Mouse (Mus musculus) liver, embryonic 12.5 days (tissue): ENCODE results near the gene Zfp981. TPM values are rescaled to one million over a fixed set of nuclear protein-coding genes. Genes with fewer than 3 reads are reported as not detected.
A peak's percentile ranks its signal among the peaks of the same experiment; 100 is the strongest.
"Not testable (repeated sequence)": the region's sequence is repeated elsewhere in the genome, so short reads cannot be mapped to it uniquely, and the experiment has no call there.

Source experiments
- ATAC-seq: fragments of 200-750 bp; cut with Nextera tagmentation; 2 replicates; pipeline ENCODE4 v1.8.0; 2017; ENCODE audit warnings: moderate number of reproducible peaks, mild to moderate bottlenecking, moderate library complexity
- H3K27ac ChIP-seq: fragments of 300-500 bp; sonication (generic); 2 replicates; pipeline ENCODE4 v1.5.1; 2016; ENCODE audit warnings: mild to moderate bottlenecking
- H3K27me3 ChIP-seq: fragments of 300-500 bp; sonication (generic); replicated peaks from 2 replicates; pipeline ENCODE4 v1.6.1; 2016; ENCODE audit warnings: mild to moderate bottlenecking, moderate library complexity
- H3K36me3 ChIP-seq: fragments of 300-500 bp; sonication (generic); 2 replicates; pipeline ENCODE4 v1.6.1; 2016; ENCODE audit warnings: mild to moderate bottlenecking, moderate library complexity
- H3K4me1 ChIP-seq: fragments of 300-500 bp; sonication (generic); 2 replicates; pipeline ENCODE4 v1.6.1; 2016
- H3K4me2 ChIP-seq: fragments of 300-500 bp; sonication (generic); 2 replicates; pipeline ENCODE4 v1.6.1; 2016; ENCODE audit warnings: mild to moderate bottlenecking, moderate library complexity
- H3K4me3 ChIP-seq: fragments of 300-500 bp; sonication (generic); 2 replicates; pipeline ENCODE4 v1.5.1; 2016; ENCODE audit warnings: mild to moderate bottlenecking, moderate library complexity
- H3K9ac ChIP-seq: fragments of 300-500 bp; sonication (generic); 2 replicates; pipeline ENCODE4 v1.6.1; 2016; ENCODE audit warnings: mild to moderate bottlenecking, moderate library complexity
- H3K9me3 ChIP-seq: fragments of 300-500 bp; sonication (generic); replicated peaks from 2 replicates; pipeline ENCODE4 v1.6.1; 2016; ENCODE audit warnings: mild to moderate bottlenecking, moderate library complexity
- WGBS: fragments of 180-500 bp; shearing (Covaris S2); methylation state at CpG from one replicate; pipeline ENCODE4 v1.1.7; 2016; ENCODE audit not compliant: insufficient replicate concordance; 5-methylcytosine and 5-hydroxymethylcytosine counted together
- polyA plus RNA-seq: library from polyadenylated mRNA; unstranded; fragments of >200 nt; fragmentation: Nextera tagmentation; extraction: Ambion mirVana; gene quantifications from 2 replicates; pipeline ENCODE4 v1.2.1, GENCODE M21; 2016

Gene Zfp981
- polyA plus RNA-seq, 1 experiment from 2014 or later = 0.15 TPM

DNA sequence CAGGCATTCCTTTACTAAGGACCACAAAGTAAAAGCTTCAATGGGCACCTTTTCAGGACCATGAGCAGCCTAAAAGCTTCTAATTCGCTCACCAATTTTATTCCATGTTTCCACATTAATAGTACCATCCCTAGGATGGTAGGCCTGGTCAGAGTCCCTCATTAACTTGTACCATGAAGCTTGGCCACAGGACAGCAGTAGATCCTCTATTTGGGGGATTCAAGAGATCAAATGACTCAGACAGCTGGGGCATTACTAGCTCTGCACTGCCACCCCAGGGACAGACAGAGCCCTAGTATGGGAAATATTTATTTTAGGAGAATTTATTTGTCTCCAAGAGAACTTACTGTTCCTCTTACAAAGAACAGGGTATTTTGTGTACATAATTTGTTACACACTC is 27.6 kb upstream of the Zfp981 start:
- H3K4me1 ChIP-seq, H3K36me3 ChIP-seq, H3K27ac ChIP-seq, H3K27me3 ChIP-seq, H3K4me2 ChIP-seq, H3K9ac ChIP-seq, H3K4me3 ChIP-seq: not testable (repeated sequence)
- ATAC-seq = peak; percentile 19; the same call in 1 of the 2 replicates
- no CpG with 5 or more reads among the region's 1 CpGs for WGBS
- peaks cover 44% of the 10 kb centered on the region for H3K9me3 ChIP-seq

DNA sequence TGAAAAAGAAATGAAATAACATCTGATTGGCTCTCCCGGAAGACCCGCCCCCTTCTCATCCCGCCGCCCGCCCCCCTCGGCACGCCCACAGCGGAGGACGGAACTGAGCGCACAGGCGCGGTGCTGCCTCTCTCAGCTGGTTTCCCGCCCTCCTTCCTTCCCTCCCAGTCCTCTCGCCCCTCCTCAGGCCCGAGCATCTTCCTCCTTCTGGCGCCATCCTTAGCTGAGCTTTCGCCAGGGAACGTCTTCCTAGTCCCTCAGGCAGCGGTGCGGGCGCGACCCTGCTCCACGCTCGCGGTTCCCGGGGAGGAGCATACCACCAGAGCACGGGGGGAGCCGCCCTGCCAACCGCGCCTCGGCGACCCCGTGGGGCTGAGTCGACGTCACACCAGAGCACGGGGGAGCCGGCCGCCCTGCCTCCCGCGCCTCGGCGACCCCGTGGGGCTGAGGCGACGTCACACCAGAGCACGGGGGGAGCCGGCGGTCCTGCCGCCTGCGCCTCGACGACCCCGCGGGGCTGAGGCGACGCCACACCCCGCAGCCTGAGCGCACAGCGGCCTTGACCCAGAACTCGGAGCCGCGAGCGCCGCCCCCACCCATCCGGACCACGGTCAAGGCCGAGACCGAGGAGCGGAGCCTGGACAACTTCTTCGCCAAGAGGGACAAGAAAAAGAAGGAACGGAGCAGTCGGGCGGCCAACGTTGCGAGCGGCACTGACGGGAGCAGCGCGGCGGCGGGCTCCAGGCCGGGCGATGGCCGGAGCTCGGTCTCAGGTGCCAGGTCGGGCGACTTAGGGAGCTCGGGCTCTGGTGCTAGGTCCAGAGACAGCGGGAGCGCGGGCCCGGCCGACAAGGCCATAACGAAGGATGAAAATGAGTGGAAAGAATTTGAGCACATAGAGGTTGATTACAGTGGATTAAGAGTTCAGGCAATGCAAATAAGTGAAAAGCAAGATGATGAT is 26.8 kb upstream of the Zfp981 start:
- peaks cover 41% of the 10 kb centered on the region for H3K9me3 ChIP-seq
- WGBS = 46% methylated on average over 76 of the region's 94 CpGs
- peak; percentile 76 for ATAC-seq
- not testable (repeated sequence) for H3K4me1 ChIP-seq, H3K27ac ChIP-seq, H3K36me3 ChIP-seq, H3K4me3 ChIP-seq, H3K9ac ChIP-seq, H3K27me3 ChIP-seq, H3K4me2 ChIP-seq

DNA sequence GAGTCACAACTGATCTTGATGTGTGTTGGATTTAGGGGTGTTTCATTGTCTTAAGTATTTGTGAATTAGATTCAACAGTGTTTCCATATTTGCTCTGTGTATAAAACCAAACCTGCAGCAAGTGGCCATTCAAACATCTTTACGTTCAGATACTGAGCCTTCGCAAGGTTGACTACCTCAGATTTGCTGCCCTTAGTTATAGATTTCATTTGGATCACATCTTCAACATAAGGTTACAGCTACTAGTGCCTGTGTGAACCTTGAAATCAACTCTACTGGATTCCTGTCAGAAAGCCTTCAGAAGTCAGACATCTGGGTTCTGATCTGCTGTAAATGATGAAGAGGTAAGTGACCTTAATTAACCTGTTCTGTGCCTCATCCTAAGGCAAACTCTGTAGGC is 25.6 kb upstream of the Zfp981 start:
- 87% methylated on average over 2 of the region's 2 CpGs for WGBS
- H3K4me1 ChIP-seq, ATAC-seq, H3K36me3 ChIP-seq, H3K9ac ChIP-seq, H3K4me3 ChIP-seq, H3K27ac ChIP-seq, H3K4me2 ChIP-seq, H3K27me3 ChIP-seq: not testable (repeated sequence)
- peaks cover 50% of the 10 kb centered on the region for H3K9me3 ChIP-seq

DNA sequence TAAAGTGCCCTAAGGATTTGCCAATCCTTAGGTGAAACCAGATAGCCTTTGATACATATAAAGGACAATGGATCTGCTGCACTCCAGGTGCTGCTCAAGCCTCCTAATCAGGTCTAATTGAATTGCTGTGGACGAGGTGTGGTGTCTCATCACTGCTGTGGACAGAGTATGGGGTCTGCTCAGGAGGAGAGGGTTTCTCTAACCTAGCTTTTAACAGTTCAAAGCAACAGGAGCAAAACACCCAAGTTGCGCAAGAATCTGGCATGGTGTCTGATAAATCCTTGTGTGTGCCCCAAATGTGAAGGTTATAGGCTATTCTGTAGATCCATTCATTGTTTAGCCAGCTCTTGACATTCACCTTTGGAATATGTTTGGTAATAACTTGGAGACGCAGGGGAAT is 24.9 kb upstream of the Zfp981 start:
- H3K4me3 ChIP-seq, H3K4me1 ChIP-seq, ATAC-seq, H3K27me3 ChIP-seq, H3K36me3 ChIP-seq, H3K27ac ChIP-seq, H3K9ac ChIP-seq, H3K4me2 ChIP-seq: not testable (repeated sequence)
- peaks cover 55% of the 10 kb centered on the region for H3K9me3 ChIP-seq
- WGBS = 64% methylated on average over 3 of the region's 3 CpGs

DNA sequence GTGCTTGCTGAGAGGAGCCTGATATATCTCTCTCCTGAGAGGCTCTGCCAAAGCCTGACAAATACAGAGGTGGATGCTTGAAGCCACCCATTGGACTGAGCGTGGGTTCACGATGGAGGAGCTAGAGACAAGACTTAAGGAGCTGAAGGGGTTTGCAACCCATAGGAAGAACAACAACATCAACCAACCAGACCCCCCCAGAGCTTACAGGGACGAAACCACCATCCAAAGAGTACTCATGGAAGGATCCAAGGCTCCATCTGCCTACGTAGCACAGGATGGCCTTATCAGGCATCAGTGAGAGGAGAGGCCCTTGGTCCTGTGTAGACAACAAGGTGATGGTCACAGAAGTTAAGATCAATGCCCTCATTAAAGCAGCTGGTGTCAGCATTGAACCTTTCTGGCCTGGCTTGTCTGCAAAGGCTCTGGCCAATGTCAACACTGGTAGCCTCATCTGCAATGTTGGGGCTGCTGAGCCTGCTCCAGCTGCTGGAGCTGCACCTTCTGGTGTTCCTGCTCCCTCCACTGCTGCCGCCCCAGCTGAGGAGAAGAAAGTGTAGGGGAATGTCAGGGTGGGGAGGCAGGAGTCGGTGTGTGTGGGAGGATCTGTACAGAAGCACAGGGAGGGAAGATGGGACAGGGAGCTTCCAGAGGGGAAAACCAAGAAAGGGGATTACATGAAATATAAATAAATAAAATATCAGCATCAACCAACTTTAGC is 21.3 kb upstream of the Zfp981 start:
- not testable (repeated sequence) for H3K4me2 ChIP-seq, H3K27ac ChIP-seq, H3K36me3 ChIP-seq, H3K9ac ChIP-seq, H3K4me3 ChIP-seq, H3K27me3 ChIP-seq, H3K4me1 ChIP-seq
- peak; percentile 37 for ATAC-seq
- WGBS = 55% methylated on average over 6 of the region's 6 CpGs
- peaks cover 82% of the 10 kb centered on the region for H3K9me3 ChIP-seq

DNA sequence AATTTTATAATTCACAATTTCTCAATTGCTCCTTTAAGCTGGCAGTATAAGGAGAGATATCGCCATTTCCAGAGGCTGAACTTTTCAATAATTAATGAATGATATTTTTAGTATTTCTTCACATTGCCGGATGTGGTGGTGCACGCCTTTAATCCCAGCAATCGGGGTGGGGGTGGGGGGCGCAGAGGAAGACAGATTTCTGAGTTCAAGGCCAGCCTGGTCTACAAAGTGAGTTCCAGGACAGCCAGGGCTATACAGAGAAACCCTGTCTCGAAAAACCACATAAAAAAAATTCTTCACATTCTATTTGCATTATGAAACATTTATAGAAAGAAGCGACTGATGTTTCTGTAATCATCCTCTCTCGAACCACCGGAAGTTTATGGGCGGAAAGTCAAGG is 19.3 kb upstream of the Zfp981 start:
- not testable (repeated sequence) for H3K27me3 ChIP-seq, H3K4me1 ChIP-seq, H3K4me2 ChIP-seq, ATAC-seq, H3K4me3 ChIP-seq, H3K27ac ChIP-seq, H3K9ac ChIP-seq, H3K36me3 ChIP-seq
- 72% methylated on average over 10 of the region's 10 CpGs for WGBS
- H3K9me3 ChIP-seq = peaks cover 68% of the 10 kb centered on the region

DNA sequence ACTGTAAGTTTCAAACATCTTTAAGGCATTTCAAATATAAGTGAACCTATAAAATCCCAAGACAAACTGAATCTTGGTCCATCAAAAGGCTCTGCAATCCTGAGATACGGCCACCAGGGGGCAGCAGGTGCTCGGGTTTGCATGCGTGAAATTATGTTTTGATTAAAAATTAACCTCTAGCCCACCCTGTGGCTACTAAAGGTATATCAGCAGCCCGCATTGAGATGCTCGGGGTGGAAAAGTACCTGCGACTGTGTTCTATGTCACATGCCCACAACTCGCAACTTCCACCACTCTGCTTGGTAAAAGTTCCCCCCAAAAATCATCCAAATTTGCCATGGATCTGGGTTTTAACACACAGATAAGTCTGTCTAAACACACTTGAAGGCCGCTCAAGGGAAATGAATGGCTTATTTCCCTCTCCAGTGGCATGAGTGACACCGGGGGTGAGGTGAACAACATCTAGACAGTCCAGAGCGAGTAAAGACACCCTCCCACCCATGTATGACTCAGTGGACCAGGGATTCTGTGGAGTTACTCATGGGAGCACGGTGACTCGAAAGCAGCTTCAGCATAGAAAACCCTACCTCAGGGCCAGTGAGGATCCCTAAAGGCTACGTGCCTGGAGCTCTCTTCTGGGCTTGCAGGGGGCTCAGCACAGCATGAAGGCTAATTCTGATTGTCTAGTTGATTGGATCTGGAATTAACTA is 18.1 kb upstream of the Zfp981 start:
- not testable (repeated sequence) for H3K36me3 ChIP-seq, H3K27me3 ChIP-seq, H3K9ac ChIP-seq, H3K4me2 ChIP-seq, H3K4me3 ChIP-seq, H3K27ac ChIP-seq, H3K4me1 ChIP-seq
- peaks cover 63% of the 10 kb centered on the region for H3K9me3 ChIP-seq
- WGBS = 64% methylated on average over 13 of the region's 13 CpGs
- peak; percentile 46 for ATAC-seq

DNA sequence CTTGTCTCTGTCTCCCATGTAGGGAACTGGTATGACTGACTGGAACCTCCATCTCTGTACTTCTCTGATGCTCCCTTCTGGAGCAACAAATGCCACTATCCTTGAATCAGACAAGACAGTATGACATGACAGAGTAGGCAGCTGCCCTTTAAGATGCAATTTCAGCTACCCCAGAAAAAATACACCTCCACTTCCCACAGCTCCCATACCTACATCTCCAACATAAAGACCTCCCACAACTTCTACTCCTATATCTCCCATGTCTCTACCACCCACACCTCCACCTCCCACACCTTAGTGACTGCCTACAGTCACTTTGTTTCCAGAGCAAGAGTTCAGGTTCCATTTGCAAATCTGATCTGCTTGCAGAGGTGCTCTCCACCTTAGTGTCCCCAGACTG is 17.2 kb upstream of the Zfp981 start:
- not testable (repeated sequence) for H3K9ac ChIP-seq, H3K27ac ChIP-seq, ATAC-seq, H3K4me3 ChIP-seq, H3K4me1 ChIP-seq, H3K4me2 ChIP-seq, H3K36me3 ChIP-seq, H3K27me3 ChIP-seq
- H3K9me3 ChIP-seq = peaks cover 62% of the 10 kb centered on the region

DNA sequence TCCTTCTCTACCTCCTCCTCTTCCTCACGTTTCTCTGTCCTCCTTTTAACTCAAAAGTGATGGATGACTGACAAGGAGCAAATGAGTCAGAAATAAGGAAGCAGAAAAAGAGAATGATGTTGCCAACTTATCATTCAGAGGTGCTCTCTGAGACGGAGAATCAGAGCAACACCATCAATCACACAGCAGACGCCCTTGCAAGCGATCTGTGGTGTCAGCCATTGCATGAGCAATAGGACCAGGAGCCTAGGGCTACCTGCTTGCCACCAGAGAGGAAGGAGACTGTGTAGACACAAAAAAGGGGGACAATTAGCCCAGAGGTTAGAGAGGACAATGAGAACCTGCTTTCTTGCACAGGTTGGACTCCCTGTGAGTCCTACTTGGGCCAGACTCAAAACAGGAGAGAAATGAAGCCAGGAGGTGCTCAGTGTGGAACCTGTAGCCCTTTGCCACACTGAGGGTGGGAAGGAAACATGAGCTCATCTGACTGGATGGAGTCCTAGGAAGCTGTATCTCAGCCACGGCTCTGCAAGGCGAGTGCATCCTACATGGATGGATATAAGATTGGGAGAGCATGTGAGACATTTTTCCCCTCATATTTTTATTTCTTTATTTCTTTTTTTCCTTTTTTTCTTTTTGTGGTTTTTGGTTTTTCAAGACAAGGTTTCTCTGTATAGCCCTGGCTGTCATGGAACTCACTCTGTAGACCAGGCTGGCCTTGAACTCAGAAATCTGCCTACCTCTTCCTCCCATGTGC is 16.5 kb upstream of the Zfp981 start:
- not testable (repeated sequence) for H3K27me3 ChIP-seq, H3K36me3 ChIP-seq, H3K27ac ChIP-seq, H3K4me1 ChIP-seq, ATAC-seq, H3K4me3 ChIP-seq, H3K9ac ChIP-seq, H3K4me2 ChIP-seq
- 58% methylated on average over 6 of the region's 6 CpGs for WGBS
- H3K9me3 ChIP-seq = peaks cover 60% of the 10 kb centered on the region

DNA sequence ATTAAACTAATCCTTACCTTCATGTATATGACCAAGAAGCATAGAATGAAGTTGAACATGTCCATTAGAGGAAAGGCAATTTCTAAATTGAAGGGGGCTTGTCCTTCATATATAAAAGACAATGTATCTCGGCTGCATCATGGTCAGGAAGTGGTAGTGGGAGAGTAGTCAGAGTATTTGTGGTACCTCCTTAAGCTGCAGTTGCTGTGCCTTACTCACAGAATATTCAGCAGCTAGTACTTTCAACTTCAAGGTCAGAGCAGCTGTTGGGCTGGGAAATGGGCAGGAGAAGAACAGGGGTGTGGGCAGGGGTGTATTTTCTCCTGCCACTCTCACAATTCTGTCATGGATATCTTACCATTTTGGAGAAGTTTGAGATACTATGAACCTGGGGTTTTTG is 15.1 kb upstream of the Zfp981 start:
- H3K9me3 ChIP-seq = peaks cover 57% of the 10 kb centered on the region
- ATAC-seq = not testable (repeated sequence)

DNA sequence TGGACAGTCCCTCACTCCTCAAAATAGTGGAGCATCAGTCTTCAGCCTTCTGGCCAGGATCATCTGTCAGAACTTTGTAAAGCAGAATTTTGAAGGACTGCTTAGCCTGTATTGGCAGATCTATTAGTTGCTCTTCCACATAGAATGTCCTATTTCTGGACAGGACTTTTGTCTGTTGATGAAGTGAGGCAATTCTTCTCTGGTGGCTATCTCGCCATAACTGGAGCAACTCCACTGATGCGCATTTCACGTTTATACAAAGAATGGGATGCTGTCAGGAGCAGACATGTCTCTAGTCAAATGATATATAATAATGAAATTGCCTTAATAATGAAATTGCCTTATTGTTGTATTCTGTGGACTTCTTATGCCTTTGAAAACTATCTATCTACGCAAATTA is 12.6 kb upstream of the Zfp981 start:
- peaks cover 54% of the 10 kb centered on the region for H3K9me3 ChIP-seq
- H3K36me3 ChIP-seq, H3K4me3 ChIP-seq, H3K4me2 ChIP-seq, ATAC-seq, H3K27me3 ChIP-seq, H3K4me1 ChIP-seq, H3K9ac ChIP-seq, H3K27ac ChIP-seq: not testable (repeated sequence)
- WGBS = 62% methylated on average over 4 of the region's 4 CpGs

More for the DNA sequence above, 15.1 kb upstream of the Zfp981 start:
- not testable (repeated sequence) for H3K4me2 ChIP-seq, H3K4me1 ChIP-seq, H3K9ac ChIP-seq, H3K4me3 ChIP-seq, H3K27me3 ChIP-seq, H3K27ac ChIP-seq, H3K36me3 ChIP-seq
- 38% methylated on average over 1 of the region's 1 CpGs for WGBS
